Mouse (Mus musculus) heart, adult 8-10 months (tissue): ENCODE results near the gene Fat1. TPM values are rescaled to one million over a fixed set of nuclear protein-coding genes. Genes with fewer than 3 reads are reported as not detected.
A peak's percentile ranks its signal among the peaks of the same experiment; 100 is the strongest.

Source experiments
- DNase-seq: peaks from one replicate; pipeline ENCODE4 v3.0.0; 2022; ENCODE audit warnings: low spot score
- total RNA-seq, 4 experiments: library from RNA; stranded (reverse); gene quantifications; 2 replicates each; pipeline ENCODE4 v1.2.4; 2022

Gene Fat1
- total RNA-seq: 10 to 100 TPM; 14.4 to 18.3 (median 16.4) TPM

DNA sequence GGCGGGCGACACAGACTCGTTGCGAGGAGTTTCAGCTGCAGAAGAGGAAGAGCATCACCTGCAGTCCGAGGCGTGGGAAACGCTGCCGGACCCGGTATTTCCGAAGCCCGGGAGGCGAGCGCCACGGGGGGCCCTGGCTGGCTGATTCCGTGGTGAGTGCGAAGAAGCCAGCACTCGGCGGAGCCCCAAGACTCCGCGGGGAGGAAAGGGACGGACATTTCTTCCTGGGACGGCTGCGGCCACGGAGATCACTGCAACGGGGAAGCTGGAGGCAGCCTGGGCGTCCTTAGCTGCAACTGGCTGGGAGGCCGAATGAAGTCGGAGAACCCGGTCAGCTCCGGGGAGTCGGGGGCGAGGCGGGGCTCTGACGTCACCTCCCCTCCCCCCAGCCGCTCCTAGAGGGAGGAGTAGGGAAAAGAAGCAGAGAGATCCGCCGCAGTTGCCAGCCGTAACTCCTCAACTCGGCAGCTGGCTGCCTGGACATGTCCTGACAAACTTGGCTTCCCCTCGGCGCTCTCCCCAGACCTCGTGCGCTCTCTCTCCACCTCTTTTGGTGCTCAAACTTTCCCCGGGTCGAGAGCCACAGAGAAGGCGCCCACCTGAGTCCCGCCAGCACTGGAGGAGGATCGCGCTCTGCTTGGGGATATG is at the start of gene Fat1:
Fat1 (plus strand) TSS at position 598 of the 648 bp plus-strand sequence.
- peak; percentile 83 for DNase-seq

DNA sequence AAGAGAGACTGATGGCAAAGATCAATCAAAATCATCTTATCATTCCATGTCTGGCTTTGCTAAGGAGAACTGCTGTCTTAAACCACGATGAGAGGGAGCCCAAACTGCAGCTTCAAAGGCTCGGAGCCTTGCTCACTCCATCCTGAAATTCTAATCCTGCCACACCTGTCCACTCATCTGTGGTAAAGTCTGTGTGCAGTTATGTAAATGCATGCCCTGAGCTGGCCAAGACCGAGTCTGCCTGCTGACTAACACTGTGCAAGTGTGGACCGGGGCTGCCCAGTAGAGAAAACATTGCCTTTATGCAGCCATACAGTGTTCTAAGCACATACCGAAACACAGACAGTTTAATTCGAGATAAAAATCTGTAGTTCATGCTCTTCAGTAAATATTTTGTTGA is 40.6 kb upstream of the Fat1 start:
- no peak for DNase-seq

DNA sequence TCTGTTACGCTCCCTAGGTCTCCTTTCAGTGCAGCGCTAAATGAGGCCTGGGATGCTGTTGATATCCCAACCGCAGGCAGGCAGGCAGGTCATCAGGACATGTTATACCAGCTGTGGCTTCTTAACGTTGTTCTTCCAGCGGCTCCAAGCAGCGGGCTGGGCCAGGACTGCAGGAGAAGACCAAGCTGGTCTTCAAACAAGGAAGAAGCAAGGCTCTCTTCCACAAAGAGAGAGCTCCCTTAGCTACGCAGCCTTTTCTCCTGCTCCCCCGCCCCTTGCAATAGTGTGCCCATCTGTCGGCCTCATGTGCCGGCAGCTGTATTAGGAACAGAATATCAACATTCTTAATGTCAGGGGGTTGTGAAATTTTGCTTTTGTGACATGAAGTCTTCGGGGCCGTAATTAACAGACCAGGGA is 35.7 kb upstream of the Fat1 start:
- no peak for DNase-seq

DNA sequence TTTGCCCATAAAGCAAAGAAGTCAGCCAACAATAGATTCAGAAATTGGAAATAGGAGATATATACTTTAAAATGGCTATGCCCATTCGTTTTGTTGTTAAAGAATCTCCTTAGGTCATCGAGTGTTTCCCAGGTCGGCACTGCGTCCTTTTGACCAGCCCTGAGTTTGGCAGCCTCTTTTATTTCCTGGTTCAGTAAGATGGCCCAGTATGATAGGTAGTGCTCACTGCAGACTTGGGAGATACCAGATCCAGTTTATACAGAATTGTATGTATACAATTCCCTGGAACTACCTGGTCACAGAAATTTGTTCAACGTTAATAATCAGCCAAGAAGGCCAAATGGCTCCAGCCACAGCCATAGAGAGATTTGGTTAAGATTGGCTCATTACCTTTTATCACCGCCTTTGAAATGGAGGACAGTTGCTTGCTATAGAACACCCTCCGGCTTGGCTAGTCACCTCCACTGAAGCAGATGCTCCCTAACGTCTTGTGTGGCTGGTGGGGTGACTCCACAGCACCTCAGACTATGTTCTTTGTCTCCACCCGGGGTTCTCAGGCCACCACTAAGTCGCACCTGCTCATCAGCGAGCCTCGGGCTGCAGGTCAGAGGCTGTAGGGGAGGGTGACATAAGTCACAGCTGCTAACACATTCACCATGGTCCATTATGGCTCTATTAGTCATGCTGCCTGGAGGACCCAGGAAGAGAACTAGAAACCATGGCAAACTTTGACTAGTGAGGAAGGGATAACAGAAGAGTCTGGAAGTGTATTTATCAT is 23.9 kb upstream of the Fat1 start:
- no peak for DNase-seq

DNA sequence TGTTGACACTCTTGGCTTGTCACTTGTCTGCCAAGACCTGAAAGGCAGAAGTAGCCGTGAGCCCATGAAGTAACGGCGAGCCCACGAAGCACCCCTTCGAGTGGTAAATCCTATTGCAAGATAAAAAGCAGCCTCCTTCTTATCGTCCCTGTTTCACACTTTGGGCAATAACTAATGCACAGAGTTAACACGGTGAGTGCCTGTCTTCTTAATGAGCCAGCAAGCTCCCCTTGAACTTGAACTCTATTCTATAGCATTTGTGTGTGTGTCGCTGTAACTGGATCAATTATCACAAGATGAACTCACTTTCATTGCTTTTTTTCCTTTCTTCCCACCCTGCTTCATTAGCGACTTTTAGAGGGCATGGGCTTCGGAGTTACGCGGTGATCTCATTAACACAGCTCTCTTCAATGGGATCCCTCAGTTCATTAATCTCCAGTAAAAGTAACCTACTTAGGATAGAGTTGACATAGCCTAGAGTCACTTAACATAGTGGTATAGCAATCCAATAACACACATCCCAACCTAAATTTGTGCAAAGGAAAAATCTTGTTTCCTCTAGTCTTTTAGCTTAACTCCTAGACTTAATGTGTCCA is 15.7 kb upstream of the Fat1 start:
- DNase-seq: no peak

DNA sequence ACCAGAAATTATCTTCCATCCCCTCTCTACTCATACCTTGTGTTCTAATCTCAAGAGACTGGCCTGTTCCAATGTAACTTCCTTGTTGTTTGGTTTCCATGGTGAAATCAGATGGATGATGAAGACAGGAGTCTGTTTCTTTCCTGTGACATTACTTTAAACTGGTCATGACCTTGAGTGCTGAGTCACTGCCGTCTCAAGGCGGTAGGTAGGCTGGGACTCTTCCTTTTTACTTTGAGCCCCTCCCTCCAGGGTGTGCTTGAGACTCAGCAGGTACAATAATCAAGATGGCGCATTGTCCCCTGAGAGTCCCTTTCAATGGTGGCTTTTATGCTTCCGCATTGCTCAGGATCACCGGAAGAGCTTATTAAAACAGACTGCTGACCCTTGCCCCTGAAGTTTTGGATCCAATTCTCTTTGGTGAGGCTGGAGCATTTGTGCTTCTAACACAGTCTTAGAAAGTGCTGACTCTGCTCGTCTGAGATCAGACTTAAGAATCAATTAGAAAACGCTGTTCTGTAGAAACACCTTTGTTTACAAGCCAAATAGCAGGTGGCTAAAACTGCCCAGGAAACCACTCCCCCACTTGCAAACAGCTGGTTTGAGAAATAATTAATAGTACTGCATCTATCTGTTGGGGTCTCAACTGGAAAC is 14.7 kb upstream of the Fat1 start:
- no peak for DNase-seq

DNA sequence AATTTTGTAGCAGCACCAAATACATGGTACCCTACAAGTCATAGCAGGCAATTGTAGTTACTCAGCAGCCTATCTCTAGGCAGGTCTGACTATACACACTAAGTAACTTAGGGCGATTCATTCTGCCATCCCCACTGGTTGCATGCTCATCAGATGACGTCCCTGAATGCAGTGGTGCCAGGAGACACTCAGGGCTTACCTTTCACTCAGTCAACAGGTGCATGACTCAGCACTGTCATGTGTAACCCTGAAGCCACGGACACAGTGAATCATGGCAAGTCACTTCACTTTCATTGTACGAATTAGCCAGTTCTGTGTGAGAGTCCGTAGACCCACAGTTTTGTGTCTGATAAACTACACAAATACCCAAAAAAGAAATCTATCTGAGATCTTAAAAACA is 10.3 kb upstream of the Fat1 start:
- DNase-seq: no peak

DNA sequence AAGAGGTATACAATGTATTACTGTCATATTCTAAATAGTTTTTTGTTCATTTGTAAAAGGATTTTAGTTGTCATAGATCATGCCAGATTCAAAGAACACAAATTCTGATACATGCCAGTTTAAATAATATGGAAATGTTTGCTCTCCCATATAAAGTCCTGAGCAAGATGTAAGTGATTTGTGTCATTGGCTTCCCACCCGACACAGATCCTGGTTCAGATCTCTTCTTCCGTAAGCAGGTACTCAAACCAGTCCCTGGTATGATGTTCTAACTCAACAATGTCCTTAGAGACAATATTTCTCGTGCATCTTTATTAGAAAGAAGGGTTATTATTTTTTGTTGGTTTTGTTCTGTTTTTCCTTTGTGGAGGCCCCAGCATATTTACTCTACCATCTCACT is 5.2 kb upstream of the Fat1 start:
- DNase-seq: no peak

DNA sequence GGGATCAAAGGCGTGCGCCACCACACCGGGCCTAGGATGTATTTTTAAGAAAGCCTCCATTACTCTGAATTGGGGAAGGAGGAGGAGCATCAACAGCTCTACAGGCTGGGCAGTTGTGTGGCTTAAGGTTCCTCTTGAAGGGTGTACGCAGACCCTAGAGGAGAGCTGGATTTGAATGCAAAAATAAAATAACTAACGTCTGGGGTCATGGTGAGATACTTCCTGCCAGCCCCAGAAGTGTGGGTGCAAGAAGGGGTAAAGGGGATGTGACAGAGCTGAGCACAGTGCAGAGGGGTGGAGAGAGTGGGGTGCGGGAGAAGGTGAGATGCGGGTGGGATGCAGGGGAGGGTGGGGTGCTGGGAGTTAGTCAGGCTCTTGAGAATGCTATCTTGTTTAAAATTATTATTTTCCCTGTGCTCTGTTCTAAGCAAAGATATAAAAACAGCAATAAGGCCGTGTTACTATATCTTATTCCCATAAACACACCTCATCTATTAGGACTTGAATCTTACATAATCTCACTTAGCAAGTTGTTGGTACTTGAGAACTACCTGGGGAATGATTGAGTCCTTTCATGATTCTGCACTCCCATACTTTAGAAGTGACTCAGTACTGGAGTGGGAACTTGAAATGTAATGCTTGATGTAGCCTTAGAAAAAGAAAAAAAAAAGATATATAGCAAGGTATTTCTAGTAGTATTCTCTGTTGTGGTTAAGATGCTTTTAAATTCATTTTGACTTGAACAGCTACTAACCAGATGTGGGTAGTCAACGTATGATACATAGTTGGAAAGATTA is 2.5 kb upstream of the Fat1 start:
- no peak for DNase-seq

DNA sequence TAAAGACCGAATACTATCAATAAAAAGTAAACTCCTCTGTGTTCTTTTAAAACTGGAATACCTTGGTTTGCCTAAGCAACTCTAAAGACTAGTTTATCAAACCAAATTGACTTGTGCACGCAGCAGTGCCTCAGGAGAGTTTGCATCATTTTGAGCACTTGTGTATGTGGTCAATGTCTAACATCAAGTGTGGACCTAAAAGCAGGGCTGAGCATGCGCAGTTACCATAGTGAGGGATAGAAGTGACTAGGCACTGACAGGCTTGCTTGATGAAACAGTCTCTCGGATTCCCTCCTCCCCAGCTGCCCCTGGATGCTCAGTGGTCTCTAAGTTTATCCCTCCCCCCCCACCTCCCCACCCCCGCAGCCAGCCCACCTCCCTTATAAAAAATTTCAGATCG is 1.8 kb upstream of the Fat1 start:
- DNase-seq: no peak

DNA sequence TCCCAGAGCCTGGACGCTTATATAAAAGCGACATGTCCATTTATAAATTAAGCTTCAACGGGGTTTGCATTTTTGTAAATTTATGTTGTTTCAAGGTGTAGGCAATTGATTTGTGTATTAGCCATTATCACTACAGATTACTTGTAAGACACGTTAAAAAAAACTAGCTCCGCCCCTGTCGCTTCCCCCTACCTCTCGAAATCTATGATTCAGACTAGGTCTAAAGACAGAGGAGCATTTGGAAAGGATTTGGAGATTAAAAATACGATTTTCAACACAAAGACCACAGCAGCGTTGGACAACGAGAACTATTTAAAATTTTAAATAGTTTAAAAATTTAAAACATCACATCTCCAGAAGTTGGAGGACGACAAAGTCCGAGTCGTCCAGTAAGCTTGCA is 831 bp upstream of the Fat1 start:
- DNase-seq: no peak

DNA sequence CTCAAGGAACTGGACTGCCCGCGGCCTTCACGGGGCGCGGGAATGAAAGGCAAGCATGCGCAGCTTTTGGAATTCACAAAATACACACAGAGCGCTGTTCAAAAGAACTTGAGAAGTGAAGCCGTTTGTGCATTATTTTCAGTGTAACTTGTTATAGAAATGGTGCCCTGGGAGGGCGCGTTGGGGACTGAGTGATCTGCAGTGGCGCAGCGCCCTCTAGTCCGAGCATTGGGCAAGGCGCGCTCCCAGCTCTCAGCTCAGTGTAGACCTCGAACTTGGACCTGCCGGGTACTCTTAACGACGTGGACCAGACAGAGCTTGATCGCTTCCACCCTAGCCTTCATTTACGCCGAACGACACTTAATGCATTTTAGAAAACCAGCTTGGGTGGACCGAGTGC is 494 bp downstream of the Fat1 start:
- DNase-seq: peak; percentile 76

DNA sequence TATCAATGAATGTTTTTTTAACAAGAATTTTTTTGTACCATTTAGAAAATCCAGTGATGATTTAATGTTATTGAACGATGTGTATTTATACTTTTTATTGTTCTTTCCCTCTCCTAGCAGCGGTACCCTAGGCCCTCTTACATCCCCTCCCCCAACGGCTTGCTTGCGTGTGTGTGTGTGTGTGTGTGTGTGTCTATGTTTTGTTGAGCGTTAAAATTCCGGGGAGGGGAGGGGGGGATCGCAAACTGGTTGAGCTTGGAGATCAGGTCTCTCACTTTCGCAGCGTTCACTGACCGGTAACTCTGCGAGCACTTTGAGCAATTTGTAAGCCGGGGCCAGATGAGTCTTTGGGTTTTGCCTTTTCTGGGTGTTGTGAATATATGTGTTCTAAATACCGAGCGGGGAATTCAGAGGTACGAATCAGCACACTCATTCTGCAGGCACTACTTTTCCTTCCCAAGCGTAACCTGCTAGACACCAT is 1.3 kb downstream of the Fat1 start:
- no peak for DNase-seq

DNA sequence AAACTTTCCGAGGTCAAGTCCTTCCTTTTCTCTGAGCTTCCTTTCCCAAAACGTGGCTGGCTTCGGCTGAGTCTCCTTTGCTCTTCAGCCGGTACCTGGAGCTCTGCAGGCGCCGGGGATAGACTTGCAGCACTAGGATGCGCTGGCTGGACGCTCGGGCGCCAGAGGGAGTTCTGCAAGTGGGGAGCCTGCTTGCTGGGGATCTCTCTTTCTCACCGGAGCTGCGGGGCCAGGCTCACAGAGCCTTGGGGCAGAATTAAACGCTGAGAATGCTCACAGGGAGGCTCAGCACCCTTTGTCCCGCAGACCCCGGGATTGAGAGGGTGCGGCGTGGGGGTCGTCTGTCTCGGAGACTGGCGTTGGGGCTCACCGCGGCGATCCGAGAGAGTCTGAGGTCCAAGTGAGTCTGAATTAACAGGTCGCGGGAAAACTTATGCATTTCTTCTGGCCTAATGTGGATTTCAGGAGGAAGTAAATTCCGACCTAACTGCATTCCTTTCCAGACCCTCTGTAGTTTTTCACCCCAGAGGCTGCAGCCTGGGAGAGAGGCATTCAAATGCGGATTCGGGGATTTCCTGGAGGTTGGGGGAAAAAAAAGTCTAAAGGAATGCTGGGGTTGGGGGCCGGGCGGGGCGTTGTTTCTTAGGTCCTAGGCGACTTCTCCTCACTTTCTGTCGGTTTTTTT is 2.0 kb downstream of the Fat1 start:
- peak; percentile 47 for DNase-seq

DNA sequence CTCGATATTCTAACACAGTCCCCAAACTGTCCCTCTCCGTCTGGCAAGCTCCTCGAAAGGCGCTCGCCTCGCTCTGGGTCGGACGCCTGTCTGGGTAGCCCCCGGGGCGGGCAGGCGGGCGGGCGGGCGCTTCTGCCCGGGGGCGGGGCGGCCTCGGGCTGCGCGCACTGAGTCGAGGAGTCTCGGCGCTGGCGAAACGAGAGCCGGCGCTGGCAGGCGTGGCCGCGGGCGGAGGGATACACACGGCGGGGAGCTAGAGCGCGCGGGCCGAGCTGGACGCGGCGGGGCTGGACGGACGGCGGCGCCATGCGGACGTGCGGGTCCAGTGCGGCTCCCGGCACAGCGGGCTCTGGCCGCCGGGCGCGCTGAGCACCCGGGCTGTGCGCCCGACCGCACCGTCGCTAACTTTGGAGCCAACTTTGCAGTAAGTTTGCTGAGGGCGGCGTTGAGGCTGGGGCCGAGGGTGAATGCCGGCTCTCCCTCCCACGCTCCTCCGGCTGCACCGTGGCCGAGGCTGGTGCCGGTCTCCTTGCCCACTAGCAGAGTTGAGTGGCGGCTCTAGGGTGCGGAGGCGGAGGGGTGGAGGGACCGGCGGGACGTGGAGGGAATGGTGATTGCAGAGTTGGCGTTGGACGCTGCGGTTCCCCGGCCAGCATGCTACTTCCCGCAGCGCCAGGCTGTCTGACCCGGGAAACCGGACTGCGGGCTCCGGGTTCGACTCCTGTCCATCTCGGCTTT is 2.8 kb downstream of the Fat1 start:
- DNase-seq: peak; percentile 87

DNA sequence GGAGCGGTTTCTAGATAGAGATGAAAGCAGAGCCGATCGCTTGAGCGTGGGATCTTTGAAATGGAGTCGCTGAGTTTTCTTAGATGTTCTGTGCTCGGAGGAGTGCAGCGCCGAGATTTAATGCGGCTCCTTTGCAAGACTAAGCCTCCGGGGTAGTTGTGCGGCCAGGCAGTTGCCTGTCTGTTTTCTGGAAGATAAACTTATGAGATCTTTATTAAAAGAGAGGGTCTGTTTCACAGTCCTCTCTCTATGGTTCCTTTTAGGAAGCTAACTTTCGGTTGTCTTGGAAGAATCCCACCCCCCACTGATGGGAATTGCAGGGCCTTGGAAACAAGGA is 3.4 kb downstream of the Fat1 start:
- DNase-seq: peak; percentile 11

DNA sequence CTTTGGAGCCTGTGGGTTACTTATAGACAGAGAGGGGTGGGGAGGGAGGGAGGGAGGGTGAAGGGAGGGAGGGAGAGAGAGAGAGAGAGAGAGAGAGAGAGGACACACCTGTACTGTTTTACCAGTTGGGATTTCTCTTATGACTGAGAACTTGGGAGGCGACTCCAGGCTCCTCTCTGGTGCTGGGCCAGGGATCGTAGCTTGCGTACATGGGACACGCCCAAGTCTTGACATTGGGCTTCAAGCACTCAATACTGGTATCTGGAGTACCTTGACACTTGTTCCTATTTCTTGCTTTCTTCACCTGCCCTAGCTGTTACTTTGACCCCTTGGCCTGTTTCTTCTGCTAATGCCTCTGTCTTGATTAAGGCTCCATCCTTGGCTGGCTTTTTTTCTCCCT is 10.3 kb downstream of the Fat1 start:
- no peak for DNase-seq

DNA sequence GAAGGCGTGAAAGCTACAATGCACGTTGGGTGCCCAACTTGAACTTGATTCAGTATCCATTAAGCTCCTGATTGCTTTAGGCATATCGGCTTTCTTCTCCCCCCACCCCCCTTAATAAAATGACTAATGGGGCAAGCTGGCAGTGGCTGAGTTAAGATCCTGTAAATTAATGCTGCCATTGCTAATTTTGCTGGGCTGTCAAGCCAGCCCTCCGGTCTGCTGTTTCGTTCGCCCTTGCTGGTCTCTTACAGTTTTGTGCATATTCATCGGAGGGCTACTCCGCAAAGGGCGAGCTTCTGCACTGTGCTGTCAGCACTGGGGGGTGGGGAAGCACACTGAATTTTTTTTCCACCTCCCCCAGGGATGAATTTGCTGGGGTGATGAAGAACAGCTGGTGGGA is 13.3 kb downstream of the Fat1 start:
- DNase-seq: no peak

DNA sequence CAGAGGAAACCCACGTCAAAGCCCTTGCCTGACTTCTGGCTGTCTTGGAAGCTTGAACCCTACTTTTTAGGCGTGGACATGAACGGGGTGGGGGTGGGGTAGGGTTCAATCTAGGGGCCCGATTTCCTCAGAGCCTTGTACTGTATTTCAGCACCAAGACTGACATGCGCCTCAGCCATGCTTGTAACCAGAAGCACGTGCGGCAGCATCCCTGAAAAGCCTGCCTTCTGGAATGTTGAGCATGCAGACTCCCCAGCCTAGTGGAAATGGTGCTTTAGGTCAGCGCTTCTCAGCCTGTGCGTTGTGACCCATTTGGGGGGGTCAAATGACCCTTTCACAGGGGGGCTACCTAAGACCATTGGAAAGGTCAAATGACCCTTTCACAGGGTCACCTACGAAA is 25.2 kb downstream of the Fat1 start:
- no peak for DNase-seq

DNA sequence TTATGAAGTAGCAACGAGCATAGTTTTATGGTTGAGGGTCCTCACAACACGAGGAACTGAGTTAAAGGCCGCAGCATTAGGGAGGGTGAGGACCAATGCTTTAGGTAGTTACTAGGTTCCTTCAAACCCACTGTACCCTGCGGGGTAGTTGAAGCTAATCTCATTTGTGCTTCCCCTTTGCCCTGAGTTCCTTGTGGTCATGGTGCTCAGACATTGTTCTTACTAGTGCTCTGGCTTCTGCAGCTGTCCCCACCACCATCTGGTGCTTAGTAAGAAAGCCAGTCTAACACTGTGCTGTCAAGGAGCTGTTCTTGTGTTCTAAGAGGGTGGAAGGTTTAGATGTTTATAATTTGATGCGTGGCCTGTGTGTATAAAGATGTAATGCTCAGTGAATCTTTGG is 25.7 kb downstream of the Fat1 start:
- DNase-seq: no peak
